Mouse (Mus musculus) kidney, postnatal 36 days (tissue): ENCODE data around the gene Ctnna3.
"Not testable (repeated sequence)": the region's sequence is repeated elsewhere in the genome, so short reads cannot be mapped to it uniquely, and the experiment has no call there.

ENCODE experiments used
- DNase-seq, 2 experiments: peaks; one replicate each; pipeline ENCODE4 v3.0.0; 2021 to 2022; ENCODE audit warnings: mixed read lengths in 2 of 2

Ctnna3 gene

DNA sequence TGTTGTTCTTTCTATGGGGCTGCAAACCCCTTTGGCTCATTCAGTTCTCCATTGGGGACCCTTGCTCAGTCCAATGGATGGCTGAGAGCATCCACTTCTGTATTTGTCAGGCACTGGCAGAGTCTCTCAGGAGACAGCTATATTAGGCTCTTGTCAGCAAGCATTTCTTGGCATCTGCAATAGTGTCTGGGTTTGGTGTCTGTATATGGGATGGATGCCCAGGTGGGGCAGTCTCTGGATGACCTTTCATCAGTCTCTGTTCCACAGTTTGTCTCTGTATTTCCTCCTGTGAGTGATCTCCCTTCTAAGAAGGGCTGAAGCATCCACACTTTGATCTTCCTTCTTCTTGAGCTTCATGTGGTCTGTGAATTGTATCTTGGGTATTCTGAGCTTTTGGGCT, 795.9 kb downstream of the Ctnna3 start:
- not testable (repeated sequence) for DNase-seq

DNA sequence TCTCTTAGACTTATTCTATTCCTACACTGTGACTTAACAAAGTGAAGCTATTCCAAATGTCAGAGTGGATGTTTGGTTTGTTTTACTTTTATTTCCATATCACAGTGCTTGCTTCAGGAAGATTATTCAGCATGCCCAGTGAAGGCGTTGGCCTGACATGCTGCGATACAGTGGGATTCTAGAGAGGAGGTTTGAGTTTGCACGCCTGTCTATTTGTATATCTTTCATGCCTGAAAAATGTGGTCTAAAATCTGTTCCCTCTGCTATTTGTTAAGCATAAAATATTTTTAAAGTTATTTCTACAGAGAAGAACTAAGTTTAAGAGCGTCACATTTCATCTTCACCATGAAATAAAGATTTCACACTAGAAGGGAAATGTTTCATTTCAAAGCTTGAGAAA, 813.5 kb downstream of the Ctnna3 start:
- DNase-seq: no peak

DNA sequence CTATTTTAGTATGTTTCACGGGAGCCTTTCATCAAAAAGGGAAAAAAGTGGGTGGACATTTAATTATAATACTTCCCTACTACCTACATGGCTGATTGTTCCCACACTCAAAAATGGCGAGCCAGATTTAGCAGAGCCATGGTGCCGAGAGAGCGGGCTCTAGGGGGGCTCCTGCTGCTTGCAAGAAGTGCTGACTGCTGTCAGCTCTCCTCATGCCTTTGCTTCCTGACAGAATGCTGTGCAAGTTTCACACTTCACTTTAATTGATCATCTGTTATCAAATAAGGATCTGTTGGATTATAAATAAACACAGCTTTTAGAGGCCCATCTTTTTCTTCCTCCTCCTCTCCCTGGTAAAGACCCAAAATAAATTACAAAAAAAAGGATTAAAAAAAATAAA, 838.3 kb downstream of the Ctnna3 start:
- no peak for DNase-seq

DNA sequence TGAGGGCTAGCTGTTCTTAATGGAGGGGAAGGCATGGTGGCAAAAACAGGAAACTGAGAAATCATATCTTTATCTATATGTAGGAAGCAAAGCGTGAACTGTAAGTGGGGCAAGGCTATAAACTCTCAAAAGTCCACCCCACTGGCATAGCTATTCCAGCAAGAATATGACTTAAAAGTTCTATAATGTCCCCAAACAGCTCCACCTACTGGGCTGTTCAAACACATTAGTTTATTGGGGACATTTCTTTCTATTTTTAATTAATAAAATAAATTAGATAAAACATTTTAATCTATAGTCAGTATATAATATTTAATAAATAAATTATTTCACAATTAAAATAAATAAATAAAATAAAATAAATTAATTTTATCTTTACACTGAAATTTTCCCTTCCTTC, 845.2 kb downstream of the Ctnna3 start:
- DNase-seq: peak in 1 of 2 experiments; percentile 3

DNA sequence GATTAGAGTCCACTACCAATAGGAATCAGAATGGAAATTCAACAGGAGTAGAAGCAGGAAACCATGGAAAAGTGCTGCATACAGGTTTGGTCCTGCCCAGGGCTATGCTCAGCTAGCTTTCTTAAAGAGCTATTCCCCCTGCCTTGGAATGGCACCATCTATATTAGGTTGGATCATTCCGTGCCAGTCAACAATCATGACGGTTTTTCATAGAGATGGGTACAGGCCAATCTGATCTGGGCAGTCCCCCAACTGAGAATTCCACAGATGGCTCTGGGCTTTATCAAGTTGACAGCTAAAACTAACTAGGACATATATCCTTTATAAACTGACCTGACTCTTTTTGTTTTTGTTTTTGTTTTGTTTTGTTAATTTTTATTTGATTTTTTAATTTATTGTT, 848.9 kb downstream of the Ctnna3 start:
- DNase-seq: no peak

DNA sequence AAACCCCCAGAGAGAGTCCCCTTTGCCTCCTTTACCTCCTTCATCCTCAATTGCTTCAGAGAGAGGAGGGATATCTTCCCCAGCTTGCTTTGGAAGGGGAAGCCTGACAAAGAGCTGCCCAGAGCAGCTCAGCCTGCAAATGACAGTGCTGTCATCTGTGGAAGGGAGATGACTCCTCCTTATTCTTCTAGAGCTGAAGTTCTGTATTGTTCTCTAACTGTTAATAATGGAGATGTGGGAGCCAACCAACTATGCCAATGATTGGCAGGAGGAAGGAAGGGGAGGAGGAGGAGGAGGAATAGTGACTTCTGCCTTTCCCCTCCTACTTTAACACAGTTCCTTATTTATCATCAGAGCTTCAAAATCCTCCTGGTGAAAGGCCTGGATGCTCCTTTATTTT, 875.9 kb downstream of the Ctnna3 start:
- no peak for DNase-seq

DNA sequence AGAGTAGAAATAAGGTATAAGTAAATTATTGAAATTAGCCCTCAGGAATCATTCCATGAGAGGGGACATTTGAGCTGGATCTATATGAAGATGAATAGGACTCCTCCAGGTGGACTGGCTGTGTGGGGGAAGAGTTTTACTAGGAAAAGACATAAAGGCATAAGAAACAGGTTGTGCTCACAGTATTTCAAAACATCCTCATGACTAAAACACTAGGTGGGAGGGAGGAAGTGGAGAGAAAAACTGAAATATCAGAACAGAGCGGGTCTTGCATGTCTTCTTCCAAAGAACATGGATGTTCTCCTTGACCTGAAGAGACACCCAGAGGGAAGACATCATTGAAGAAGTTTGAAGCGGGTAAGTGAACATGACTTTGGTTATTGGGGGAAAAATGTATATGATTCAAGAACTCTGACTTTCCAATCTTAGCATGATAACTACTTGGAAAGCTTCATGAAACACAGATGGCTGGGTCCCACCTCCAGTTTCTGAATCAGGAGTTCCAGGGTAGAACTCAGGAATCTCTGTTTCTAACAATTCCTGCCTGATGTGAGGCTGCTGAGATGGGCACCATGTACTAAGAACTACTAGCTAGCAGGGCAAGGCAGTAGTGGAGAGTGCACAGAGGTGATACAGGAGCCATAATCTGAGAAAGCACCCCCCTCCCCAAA, 881.9 kb downstream of the Ctnna3 start:
- DNase-seq: no peak

DNA sequence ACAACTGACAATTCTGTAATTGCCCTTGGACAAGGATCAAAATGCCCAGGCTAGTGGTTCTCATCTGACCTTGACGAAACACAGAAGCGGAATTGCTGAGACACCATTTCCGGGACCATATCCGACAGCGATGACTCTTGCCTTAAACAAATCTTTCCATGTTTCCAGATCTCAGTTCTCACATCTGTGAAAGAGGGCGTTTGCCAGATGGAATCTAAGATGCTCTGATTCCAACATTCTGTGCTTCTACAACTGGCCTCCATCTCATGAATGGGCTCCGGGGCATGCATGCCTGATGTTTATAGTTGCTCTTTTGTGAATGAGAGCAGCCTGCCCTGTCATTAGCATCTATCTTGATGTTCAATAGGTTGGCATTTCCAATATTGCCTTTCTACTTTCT, 890.4 kb downstream of the Ctnna3 start:
- no peak for DNase-seq

DNA sequence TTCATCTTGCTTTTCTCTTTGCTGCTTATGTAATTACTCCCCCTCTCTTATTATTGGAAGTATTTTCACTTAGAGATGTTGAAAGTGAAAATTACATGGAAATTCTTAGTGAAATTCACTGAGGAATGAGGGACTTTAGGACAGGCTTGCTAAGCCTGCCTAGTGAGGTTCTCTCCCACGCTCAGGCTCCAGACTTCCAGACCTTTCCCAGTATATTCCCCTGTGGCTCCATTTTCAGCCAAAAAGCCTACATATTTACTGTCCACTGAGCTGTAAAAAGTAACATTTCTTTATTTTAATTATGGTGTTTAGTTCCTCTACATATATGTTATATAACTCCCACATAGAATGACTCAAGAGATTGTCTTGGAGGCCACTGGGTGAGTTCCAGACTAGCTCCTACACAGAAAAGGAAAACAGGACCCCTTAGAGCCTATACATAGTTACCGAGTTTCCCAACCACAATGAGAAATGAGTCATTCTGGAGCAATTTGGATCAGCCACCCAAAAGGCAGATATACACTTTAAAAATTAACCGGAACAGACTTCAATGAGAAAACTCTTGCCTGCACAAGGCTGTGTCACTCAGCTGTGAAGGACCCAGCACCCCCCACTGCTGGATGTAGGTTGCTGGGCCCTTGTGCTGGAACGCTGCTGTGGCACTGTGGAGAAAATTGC, 912.9 kb downstream of the Ctnna3 start:
- peak in 1 of 2 experiments; percentile 1 for DNase-seq

DNA sequence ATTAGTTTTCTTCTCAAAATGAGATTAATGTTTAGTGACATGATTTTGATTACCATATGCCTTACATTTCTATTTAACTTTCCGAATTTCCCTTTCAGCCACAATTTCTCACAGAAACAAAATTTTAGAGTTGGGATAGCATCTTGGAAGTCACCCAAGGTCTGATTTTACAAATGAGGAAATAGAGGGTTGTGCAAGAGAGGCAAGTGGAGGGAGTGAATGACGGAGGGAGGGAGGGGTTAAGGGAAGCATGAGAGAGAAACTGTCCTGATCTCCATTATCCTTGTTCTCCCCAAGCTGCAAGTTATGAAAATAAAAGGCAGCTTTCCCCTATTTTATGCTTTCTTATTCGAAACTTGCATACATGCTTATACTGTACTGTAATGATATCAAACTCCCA, 943.4 kb downstream of the Ctnna3 start:
- no peak for DNase-seq

DNA sequence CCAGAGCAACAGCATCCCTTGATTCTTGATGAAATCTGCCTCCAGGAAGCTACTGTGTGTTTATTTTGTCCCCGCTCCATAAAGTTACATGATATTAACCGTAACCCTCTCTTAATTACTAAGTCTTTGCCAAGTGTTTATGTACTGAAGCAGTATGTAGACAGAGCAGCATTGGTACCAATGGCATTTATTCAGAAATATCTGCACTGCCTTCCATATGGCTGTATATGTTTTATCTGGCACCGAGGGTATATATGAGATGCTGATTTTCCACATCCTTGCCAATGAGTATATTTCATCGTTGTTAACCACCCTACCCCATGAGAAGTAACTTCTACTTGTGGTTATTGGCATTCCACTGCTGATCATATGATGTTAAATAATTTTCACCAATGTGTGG, 947.9 kb downstream of the Ctnna3 start:
- no peak for DNase-seq

DNA sequence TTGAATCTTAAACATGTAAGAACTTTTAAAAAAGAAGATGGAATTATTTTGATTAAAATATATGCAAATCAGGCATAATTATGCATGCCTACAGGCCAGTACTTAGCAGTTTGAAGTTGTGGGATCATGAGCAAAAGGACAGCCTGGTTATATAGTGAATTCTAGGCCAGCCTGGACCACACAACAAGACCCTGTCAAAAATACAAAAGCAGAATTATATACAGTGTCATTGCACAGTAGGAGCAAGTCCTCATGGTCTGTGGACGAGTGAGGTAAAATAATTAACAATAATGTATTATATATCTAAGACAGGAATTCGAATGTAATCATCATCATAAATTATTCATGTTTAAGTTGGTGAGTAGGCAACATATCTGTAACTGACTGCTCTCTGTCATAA, 966.7 kb downstream of the Ctnna3 start:
- DNase-seq: no peak

DNA sequence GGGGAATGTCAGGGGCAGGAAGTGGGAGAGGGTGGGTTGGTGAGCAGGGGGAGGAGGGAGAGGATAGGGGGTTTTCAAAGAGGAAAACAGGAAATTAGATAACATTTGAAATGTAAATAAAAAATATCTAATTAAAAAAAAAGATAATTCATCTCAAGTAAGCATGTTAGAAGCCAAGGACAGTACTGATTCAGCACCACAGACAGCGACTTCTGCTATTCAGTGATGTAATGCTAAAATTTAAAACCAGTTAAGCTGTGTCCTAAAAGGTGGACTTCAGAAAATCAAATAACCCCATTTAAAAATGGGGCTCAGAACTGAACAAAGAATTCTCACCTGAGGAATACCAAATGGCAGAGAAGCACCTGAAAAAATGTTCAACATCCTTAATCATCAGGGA, 988.5 kb downstream of the Ctnna3 start:
- DNase-seq: peak in 1 of 2 experiments; percentile 20

DNA sequence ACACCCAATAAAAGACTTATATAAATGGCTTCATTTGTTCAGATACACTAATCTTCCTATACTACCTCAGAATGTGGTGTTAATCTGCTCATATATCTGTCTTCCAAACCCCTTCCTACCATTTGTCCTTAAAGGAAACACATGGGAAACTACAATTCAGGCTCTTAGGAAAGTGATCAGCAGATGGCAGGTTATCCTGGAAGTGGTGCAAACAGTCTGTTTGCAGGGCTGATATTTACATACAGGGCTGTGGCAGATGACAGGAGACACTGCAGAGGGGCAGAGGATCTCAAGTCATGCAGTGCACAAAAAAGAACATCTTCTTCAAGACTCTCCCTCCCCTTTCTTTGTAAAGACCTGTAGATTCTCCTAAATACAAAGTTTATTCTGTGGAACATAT, 1008.8 kb downstream of the Ctnna3 start:
- DNase-seq: no peak

DNA sequence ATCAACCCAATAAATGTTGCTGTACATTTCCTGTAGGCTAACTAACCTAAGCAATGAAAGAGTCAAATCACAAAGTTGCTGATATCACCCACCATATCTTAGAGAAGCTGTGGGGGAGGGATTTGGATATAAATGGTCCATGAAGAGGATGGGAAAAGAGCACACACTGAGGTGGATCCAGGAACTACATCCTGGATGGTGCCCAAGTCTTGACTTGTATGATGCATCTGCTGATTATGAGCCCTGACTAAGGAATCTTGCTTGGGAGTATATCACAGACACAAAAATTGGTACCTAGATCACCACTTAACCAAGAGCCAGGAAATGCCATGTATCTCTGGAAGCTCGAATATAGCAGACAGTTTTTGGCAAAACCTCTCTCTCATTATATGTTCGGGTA, 1018.7 kb downstream of the Ctnna3 start:
- DNase-seq: no peak

DNA sequence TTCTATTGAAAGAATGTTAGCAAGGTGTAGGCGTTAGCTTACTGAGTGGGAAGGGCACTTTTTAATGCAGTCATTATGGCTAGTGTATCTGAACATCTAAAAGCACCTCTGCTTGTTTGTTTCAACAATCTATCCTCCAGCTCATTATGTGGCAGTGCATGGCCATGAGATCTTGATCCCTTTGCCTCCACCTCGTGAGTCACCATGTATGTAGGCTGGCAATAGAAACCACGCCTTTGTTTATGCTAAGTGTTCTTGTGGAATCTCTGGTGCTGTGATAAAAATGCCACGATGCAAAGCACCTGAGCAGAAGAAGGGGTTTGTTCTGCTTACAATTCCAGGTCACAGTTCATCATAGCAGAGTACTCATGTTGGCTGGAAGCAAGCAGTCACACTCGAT, 1053.4 kb downstream of the Ctnna3 start:
- no peak for DNase-seq

DNA sequence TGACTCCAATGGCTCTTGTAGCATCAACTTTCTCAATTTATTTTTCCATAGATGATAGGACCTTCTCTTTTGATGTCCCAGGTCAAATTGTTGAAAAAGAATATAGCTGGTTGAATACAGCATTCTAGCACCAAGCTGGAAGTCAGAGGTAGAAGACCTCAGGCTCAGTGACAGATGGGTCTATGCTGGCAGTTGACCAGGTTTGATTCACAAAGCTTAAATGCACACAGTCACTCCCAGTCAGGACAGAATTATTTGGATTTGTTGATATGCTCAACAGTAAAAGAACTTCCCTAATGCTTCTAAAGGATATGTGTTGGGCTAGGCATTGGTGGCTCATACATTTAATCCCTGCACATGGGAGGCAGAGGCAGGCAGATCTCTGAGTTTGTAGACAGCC, 1059.6 kb downstream of the Ctnna3 start:
- DNase-seq: no peak

DNA sequence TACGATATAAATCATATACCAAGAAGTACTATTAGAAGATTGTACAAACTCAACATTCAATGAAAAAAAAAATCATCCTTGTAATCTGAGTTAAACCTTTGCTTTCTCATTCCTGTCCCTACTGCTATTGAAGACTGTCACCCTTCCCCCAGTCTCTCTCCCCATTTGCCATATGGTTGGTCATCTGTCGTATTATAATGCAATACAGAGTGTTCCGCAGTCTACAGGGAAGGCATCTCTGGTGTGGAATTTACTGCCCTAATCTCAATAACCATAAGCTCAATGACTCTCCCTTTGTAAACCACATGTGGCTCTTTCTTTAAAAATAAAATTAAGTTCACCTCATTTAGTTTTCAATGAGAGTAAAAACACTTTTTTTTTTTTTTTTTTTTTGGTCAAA, 1113.7 kb downstream of the Ctnna3 start:
- no peak for DNase-seq

DNA sequence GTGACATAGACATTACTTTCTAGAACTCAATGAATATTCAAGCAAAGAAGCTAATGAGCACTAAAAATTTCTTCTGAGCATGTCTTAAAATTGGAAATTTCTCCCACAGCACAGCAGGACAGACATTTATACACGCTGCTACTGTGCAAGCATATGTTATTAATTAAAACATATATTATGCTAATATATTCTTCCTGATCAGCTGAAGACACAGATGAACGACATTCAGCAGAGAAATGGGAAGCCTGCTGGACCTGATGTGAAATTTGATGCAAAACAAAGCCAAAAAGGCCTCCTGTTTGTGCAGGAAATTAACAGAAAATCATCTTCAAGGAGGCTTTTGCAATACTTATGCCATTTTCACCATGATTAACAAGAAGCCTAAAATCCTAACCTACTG, 1114.5 kb downstream of the Ctnna3 start:
- no peak for DNase-seq

DNA sequence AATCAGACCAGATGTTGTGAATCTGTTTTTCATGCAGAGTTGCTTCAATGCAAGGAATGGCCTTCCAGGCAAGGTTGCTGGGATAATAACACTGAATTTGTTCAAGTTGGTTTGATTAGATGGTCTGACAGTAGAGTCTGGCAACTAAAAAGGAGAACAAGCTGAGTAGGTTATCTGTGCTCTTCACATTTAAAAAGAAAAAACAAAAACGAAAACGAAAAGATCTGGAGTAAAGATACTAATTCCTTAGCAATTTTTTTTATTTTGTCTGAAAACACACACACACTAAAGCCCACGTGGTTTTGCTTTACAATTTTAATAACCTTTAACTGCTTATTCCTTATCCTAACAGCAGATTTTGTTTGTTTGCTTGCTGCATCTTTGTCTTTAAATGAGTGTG, 1141.4 kb downstream of the Ctnna3 start:
- DNase-seq: no peak

DNA sequence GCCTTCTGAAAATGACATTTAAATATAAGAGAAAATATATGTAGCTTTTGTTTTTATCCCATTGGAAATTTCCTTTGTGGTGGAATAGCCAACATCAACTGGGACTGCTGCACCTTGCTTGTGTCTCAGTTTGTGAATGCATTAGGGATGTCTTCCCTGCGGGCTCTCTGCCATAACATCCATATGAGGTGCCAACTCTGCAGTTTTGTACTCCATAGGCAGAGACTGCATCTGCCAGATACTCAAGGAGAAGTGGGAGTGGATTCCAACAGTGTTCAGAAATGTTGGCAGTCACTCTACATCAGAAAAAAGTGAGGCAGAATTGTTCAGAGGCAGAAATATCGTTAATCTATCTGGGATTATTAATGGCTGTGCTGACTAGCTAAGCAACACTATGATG, 1158.2 kb downstream of the Ctnna3 start:
- no peak for DNase-seq

DNA sequence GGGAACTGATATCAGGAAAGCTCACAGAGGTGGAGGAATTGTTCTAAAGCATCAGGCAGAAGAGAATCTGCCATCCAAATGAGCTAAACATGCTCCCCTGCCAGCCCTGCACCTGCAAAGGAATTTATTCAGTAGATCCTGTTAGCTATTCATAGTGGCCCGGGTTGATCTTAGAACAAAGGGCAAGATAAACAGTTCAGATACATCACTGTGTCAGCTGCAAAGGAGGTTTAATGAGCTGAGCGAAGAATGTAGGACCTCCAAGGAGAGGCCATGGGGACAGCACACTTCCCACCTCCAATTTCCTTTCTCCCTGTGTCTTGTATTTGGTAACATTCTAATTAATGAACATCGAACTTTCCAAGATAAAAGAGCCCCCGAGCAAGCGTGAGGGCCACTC, 1206.9 kb downstream of the Ctnna3 start:
- DNase-seq: no peak

DNA sequence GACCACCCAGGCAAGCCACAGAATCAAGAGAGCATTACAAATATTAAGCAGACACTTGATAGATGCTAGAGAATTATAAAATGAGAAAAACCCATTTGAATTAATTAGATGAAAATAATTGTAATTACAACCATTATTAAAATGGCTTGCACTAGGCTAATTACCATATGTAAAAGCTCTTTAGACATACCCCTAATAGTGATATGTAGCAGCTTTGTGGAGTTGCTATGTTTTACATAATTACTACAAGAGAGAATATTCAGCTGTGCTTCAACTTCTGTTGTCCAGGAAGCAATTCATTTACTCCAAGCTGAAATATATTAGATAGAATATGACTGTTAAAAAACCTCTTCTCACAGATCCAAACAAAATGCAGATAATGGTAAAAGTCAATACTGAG, 1209.2 kb downstream of the Ctnna3 start:
- DNase-seq: no peak

DNA sequence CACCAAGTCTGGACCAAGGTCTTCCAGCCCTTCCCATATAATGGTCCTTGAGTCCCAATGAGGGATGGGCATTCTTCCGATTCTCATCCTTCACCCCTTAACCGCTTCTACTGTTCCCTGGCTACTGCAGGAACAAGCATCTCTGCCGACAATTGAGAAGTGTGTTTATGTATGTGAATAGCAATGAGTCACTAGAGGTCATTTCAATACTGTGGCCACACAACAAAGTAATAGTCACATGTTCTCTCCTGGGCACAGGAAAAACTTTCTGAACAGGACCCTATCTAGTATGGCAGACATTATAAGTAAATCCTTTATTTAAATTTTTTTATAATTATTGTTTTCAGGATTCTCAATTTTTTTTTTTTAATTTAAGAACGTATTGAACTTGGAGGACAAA, 1211.2 kb downstream of the Ctnna3 start:
- no peak for DNase-seq

DNA sequence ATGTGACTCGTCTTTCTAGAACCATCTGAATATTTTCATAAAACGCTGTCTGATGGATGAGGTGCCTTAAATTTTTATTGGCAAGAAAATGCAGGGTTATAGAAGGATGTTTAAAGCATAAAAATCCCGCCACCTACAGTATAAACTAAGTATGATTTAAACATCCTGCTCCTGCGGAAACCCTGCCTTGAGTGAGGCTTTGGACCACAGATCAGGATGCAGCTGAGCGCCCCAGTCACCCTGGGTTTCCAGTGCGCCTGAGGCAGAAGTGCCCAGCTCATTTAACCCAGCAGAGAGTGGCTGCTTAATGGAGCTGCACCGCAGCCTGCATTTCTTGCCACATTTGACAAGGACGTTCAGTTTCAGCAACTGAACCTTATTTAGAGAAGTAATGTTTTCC, 1211.7 kb downstream of the Ctnna3 start:
- peak; percentile 1 to 19 for DNase-seq
